Mouse (Mus musculus): ENCODE measurements around the gene Nfyb. TPM values are rescaled to one million over a fixed set of nuclear protein-coding genes. Genes with fewer than 3 reads are reported as not detected.

Gene Nfyb
- polyA plus RNA-seq, 1 experiment from 2014 or later, result 60.0 TPM

DNA sequence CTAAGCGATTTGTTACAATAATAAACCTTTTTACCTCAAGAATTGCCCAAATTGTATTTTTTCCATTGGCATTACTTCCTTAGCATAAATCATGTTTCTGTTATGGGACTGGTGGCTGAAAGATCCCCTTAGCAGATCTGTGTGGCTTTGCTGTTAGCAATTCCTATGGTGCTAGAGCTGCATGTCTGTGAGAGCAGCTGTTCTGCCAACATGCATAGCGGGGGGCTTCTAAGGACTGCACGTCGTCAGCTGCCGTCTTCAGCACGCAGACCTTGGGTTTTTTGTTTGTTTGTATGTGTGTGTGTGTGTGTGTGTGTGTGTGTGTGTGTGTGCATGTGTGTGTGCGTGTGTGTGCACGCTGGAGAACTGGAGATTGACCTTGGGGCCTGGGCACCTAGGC, 22.6 kb downstream of the Nfyb start:
- 84% methylated on average over 8 of the region's 8 CpGs for WGBS
- no peak overlapping the region for H3K9ac ChIP-seq
- no peak overlapping the region for H3K4me3 ChIP-seq

DNA sequence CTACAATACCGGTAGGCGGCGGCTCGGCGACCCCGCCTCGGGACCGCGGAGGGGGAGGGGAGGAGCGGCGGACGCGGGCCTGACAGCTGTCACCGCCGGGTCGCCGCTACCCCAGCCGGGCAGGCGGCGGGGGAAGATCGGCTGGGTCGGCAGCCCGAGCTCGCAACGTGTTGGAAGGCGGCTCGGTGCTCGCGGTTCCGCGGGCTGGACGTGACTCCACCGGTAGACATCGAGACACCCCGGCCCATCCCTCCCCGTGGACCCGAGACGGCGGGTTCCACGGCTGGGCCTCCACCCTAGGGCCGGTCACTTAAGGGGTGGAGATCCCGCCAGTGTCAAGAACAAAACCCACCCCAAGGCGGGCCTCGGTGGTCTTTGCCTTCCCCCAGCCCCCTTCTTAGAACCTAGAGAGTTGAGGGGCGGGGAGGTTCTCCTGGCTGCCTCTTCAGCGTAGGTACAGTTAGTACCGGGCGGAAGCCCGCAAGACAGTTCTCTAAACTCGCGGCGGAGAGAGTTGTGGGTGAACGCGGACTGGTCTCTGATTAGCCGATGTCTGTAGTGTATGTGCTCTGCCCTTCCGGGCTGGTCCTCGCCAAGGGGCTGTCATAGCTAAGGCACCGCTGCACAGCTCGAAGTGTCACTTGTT, 64.5 kb downstream of the Nfyb start:
- Histone ChIP-seq H3K27me3 (no peaks in the 10 kb centered on the region), H3K27ac (peak overlapping the region; percentile 55; the same call in 1 of the 2 replicates), H3K9me3 (no peaks in the 10 kb centered on the region), H3K4me3 (peak overlapping the region; percentile 82), H3K4me1 (peaks cover 13% of the 10 kb centered on the region), H3K9ac (peak overlapping the region; percentile 77), H3K36me3 (peaks cover 10% of the 10 kb centered on the region), H3K4me2 (replicated peaks) (peak overlapping the region; percentile 92)
- peak; percentile 59 for ATAC-seq (ENCODE audit: insufficient number of reproducible peaks, insufficient read depth, low FRiP score, low TSS enrichment)
- under 1% methylated on average over 59 of the region's 59 CpGs for WGBS

More for the DNA sequence above, 22.6 kb downstream of the Nfyb start:
- peaks cover 52% of the 10 kb centered on the region for H3K36me3 ChIP-seq
- no peak overlapping the region for H3K4me2 ChIP-seq (replicated peaks)
- H3K27ac ChIP-seq, result no peak overlapping the region
- H3K9me3 ChIP-seq, result no peaks in the 10 kb centered on the region
- no peaks in the 10 kb centered on the region for H3K27me3 ChIP-seq
- ATAC-seq (ENCODE audit: insufficient number of reproducible peaks, insufficient read depth, low FRiP score, low TSS enrichment), result no peak
- H3K4me1 ChIP-seq, result no peaks in the 10 kb centered on the region

DNA sequence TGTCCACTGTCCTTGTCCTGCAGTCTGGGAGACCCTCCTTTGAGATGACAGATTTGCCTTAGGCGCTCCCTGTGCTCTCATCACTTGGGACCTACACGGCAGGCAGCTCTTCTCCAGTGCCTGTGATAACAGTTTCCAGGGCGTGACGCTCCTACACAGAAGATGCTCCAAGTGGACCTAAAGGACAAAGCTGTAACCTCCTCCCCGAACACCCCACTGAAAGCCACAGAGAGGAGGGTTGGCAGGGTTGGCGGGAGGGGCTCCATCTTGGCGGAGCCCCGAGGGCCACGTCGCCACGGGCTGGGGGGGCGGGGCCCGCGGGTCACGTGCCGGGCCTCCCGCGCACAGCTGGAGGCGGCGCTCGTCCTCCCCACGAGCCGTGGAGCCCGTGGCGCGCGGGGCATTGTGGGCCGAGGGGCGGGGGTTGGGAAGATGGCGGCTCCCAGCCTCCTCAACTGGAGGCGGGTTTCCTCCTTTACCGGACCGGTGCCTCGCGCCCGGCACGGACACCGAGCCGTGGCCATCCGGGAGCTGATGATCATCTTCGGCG, 65.2 kb downstream of the Nfyb start:
- WGBS, result under 1% methylated on average over 42 of the region's 42 CpGs
- H3K9me3 ChIP-seq, result no peaks in the 10 kb centered on the region
- ATAC-seq (ENCODE audit: insufficient number of reproducible peaks, insufficient read depth, low FRiP score, low TSS enrichment), result peak; percentile 87
- H3K9ac ChIP-seq, result peak overlapping the region; percentile 77
- peak overlapping the region; percentile 92 for H3K4me2 ChIP-seq (replicated peaks)
- H3K4me3 ChIP-seq, result peak overlapping the region; percentile 82
- H3K36me3 ChIP-seq, result peaks cover 6% of the 10 kb centered on the region; the same call in 1 of the 2 replicates
- H3K27ac ChIP-seq, result peak overlapping the region; percentile 76
- peaks cover 13% of the 10 kb centered on the region for H3K4me1 ChIP-seq
- no peaks in the 10 kb centered on the region for H3K27me3 ChIP-seq

Other genes starting within 250 kb of the Nfyb start
- 37.2 and 40.7 TPM in 2 replicates for gene 1190007I07Rik, start 140.9 kb downstream of the Nfyb start, polyA plus RNA-seq (2016; fragmentation: Nextera tagmentation; extraction: Ambion mirVana)
- gene Tdg, start 134.3 kb downstream of the Nfyb start, polyA plus RNA-seq (2016; fragmentation: Nextera tagmentation; extraction: Ambion mirVana), result 198 and 205 TPM in 2 replicates
- gene Glt8d2, start 73.5 kb downstream of the Nfyb start, polyA plus RNA-seq (2016; fragmentation: Nextera tagmentation; extraction: Ambion mirVana), result 12.2 and 13.4 TPM in 2 replicates
- gene Hcfc2, start 68.0 kb downstream of the Nfyb start, polyA plus RNA-seq (2016; fragmentation: Nextera tagmentation; extraction: Ambion mirVana), result 45.6 and 49.0 TPM in 2 replicates
- gene Txnrd1, start 69.8 kb upstream of the Nfyb start, polyA plus RNA-seq (2016; fragmentation: Nextera tagmentation; extraction: Ambion mirVana), result 143 and 148 TPM in 2 replicates
- gene Eid3, start 102.5 kb upstream of the Nfyb start, polyA plus RNA-seq (2016; fragmentation: Nextera tagmentation; extraction: Ambion mirVana), result 0.34 and 0.56 TPM in 2 replicates
- 2.2 and 2.4 TPM in 2 replicates for gene Chst11, start 221.4 kb upstream of the Nfyb start, polyA plus RNA-seq (2016; fragmentation: Nextera tagmentation; extraction: Ambion mirVana)